Mouse (Mus musculus) heart, postnatal 10 days (tissue): ENCODE measurements around the gene Mptx1. TPM values are rescaled to one million over a fixed set of nuclear protein-coding genes. Genes with fewer than 3 reads are reported as not detected.
"Not testable (repeated sequence)": the region's sequence is repeated elsewhere in the genome, so short reads cannot be mapped to it uniquely, and the experiment has no call there.

Experiments
- DNase-seq, 2 experiments: peaks; one replicate each; pipeline ENCODE4 v3.0.0; 2021
- intact Hi-C: fragments of 180-260 bp; cut with DNase I; formaldehyde crosslinking; loops from one replicate; pipeline ENCODE4 v1.15.1; 2025
- total RNA-seq, 2 experiments: library from RNA; stranded (reverse); gene quantifications; 2 replicates each; pipeline ENCODE4 v1.2.3; 2021

Gene Mptx1
- not detected for total RNA-seq

DNA sequence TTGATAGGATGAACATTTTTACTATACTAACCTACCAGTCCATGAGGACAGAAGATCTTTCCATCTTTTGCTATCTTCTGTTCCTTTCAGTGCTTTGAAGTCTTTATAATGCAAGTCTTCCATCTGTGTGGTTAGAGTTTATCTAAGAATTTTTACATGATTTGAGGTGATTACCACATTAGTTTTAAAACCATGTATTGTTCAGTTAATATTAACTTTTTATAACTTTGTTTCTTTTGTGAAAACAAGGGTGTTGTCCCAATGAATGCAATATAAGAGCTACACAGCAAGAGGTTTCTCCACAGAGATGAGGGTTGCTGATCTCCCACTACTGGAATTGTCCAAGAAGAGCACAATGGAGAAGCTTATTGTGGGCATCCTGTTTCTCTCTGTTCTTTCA lies at the start of gene Mptx1:
Mptx1 (plus strand) TSS at position 301 of the 400 bp plus-strand sequence.
- no peak for DNase-seq
- intact Hi-C loops = no loop called here

DNA sequence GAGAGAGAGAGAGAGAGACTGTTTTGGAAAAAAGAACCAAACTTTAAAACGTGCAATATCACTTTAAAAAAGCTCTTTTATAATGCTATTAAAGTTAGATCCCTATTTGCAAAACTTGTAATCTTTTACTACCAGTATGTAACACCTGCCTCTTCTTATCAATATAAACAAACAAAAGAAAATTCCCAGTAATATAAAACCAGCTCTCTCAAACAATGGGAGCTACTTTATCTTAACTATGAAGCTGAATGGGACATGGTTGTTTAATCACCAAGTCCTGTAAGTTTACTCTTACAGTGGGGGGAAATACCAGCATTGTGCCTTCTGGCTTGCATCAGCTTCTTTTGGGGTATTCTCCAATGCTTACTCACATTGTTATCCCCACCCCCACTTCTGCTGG lies 27.2 kb upstream of the Mptx1 start:
- no peak for DNase-seq
- intact Hi-C loops = loop anchor here (5.0 kb wide), 1 partner anchor 1006 kb away; no protein-coding TSS in a partner anchor

DNA sequence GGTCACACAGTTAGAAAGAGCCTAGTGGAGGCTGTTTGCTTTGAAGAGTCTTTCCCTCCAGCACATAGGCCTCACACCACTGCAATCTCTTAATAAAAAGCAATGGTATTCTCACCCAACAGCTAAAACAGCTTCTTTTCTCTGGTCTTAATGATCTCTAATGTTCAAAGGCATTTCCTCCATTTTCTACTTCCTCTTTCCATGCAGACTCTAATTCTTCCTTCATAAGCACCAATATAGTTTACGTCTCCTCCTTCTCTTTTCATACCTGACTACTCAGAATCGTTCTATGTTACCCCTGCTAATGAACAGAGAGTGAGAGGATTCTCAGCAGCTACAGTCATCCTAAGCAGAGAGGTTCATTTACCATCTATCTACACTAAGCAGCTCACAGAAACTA lies 13.0 kb upstream of the Mptx1 start:
- intact Hi-C loops = no loop called here
- DNase-seq = no peak

DNA sequence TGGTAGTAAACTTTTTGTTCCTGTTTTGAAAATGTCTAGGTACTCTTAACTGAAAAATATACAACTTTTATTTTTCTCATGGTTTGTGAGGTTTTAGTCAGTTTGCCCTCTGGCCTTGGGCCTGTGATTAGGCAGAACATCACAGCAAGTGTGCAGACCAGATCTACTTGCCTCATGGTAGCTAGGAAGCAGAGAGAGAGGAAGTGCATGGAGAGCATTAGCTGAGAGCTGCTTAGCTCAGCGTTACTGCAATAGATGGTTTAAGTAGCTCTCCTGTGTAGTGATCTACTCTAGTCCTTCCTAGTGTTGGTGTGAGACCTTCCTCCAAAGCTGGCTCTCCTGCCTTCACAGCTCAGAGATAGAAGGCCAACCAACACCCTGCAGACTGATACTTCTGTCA lies 23.3 kb downstream of the Mptx1 start:
- intact Hi-C loops, DNase-seq: not testable (repeated sequence)

DNA sequence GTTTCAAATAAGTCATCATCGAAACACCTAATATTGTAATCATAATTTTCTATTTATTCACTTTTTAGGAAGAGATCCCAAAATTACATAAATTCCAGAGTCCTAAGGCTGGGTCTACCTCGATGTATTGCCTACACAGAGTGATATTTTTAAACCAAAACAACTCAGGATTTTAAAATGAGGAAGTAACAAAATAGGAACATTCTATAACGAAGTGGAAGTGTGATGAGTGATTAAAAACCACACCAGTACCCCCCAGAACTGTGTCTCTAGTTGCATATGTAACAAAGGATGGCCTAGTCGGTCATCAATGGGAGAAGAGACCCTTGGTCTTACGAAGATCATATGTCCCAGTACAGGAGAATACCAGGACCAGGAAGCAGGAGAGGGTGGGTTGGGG lies 24.3 kb downstream of the Mptx1 start:
- DNase-seq = no peak
- intact Hi-C loops = no loop called here

DNA sequence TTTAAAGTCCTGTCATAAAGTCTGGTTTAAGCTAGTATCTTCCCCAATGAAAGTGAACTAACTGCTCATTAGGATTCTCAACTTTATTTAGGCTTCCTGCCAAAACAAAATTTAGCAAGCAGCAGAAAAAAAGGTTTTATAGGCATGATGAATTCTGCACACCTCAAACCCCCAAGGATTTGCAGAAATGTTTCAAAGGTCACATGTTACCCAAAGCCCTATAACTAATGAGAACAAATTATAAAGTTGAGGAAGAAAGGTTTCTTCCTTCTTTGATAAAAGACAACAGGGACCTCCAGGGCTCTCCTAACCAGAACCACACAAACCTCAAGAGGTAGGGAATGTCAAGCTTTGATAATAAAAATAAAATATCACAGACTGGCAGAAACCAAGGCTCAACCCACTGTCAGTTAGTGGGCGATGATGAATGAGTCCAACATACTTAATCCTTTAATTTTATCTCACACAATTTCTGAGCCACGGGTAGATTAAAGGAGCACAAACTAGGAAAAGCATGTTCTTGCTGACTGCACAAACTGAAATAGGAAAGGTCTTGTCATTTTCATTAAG lies 34.6 kb downstream of the Mptx1 start, which contains the start of gene Olfr417:
Olfr417 (plus strand) TSS at position 241 of the 570 bp plus-strand sequence.
- no peak for DNase-seq
- intact Hi-C loops = no loop called here

DNA sequence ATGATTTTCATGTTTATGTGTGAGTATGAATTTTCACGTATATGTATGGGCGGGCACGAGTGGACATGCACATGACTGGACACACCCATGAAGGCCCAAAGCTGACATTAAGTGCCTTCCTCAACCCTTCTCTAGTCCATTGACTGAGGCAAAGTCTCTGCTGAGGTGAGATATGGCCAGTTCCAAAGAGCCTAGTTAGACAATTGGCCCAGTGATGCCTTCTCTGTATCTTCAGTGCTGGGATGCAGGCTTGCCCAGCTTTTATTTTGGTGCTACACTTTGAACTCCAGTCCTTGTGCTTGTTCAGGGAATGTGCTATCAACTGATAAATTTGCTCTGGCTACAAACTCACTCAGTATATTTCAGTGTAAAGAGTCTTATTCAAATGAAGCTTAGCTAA lies 43.5 kb downstream of the Mptx1 start:
- intact Hi-C loops = no loop called here

More for the DNA sequence above, 43.5 kb downstream of the Mptx1 start:
- DNase-seq = no peak

Other genes with a start within 250 kb of the Mptx1 start
- gene Olfr429, start 246.2 kb upstream of the Mptx1 start, total RNA-seq = not detected
- not detected for gene Olfr427, start 233.6 kb upstream of the Mptx1 start, total RNA-seq
- not detected for gene Olfr231, start 209.4 kb upstream of the Mptx1 start, total RNA-seq
- not detected for gene Olfr424, start 199.0 kb upstream of the Mptx1 start, total RNA-seq
- not detected for gene Olfr420, start 174.9 kb upstream of the Mptx1 start, total RNA-seq
- gene Spta1, start 157.7 kb upstream of the Mptx1 start, total RNA-seq = 10 to 100 TPM in 1 of 2 experiments, 1 to 10 TPM in 1; 9.6 to 10.3 TPM
- gene Olfr419, start 78.5 kb upstream of the Mptx1 start, total RNA-seq = not detected
- not detected for gene Olfr417, start 34.6 kb downstream of the Mptx1 start, total RNA-seq
- not detected for gene Olfr248, start 60.5 kb downstream of the Mptx1 start, total RNA-seq
- not detected for gene Olfr414, start 93.5 kb downstream of the Mptx1 start, total RNA-seq
- gene Olfr220, start 111.6 kb downstream of the Mptx1 start, total RNA-seq = not detected
- gene Fmn2, start 171.3 kb downstream of the Mptx1 start, total RNA-seq = under 1 TPM; 0.40 to 0.62 TPM